Mouse (Mus musculus): ENCODE results near the gene Tsacc. TPM values are rescaled to one million over a fixed set of nuclear protein-coding genes. Genes with fewer than 3 reads are reported as not detected.

Tsacc gene
- total RNA-seq, 2 experiments from 2014 or later: 4.8 to 5.4 TPM

DNA sequence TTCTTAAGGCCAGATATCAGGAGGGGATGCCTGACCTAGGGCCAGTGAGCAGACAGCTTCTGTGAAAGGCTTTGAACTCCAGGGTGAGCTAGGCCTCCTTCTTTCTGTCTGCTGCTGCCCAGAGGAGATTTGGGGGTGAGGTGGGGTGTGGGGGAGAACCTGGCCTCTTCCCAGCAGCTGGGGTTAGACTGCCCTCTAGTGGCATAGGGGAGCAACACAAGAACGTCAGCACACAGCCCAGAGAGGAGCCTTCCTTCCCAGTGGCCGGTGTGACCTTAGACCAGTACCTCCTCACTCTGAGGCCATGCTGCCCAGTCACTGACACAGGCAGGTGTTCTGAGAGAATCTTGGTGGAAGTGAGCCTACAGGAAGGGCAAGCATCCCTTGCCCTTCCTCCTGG lies 52.7 kb downstream of the Tsacc start:
- intact Hi-C loops (cut with DNase I): loop anchor here (10.0 kb wide), 1 partner anchor 239 kb away; the partner anchor contains the start of gene Bcan
- no peak for DNase-seq (ENCODE audit: low spot score)

DNA sequence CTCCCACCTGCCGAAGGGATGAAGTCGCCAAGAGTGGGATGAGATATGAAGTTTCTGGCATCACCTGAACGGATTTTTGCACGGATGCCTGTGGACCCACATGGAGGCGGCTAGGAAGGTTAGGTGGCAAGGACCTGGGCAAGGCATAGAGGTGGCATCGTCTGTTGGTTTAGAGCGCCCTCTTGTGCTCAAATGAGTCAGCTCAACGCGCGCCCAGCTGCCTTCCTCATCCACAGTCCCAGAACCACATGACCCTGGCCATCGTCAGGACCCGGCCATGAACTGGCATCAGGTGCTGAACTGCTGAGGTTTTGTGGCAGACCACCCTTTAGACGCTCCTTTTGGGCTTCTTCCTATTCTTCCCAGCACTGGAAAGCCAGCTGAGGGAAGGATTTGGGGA lies 54.3 kb downstream of the Tsacc start:
- DNase-seq (ENCODE audit: low spot score): no peak
- intact Hi-C loops (cut with DNase I): loop anchor here (1.0 to 10.0 kb wide), 3 partner anchors 50 to 238 kb away; partner anchors contain the start of gene Bcan

DNA sequence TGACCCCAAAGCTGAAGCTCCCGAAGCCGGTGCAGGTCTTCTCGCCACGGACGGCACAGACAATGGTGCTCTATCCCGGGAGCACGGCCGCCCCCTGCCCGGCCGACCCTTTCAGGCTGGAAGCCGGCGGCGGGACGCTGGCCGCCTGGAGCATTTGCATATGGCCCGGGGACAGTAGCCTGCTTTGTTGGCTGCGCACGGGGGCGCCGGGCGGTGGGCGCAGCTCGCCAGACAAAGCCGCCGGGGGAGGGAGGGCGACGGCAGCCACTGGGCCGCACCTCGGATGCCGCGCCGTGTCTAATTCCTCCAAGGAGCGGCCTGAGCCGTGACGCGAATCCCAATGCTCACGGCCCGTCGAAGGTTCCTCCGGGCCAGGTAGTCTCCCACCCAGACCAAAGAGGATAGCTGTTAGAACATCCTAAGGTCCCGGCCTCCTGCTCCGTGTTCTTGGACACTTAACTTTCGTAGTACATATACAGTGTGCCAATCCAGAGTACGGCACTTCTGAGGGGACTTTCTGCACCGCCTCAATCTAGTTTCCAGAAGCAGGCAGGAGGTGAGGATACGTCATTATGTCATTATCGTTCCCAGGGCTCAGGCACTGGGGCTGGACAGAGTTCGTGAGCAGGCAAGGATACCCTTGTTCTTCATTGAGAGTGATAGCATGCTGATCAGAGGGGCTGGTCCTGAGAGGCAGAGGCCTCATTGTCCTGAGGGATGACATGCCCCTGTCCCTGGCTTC lies 55.6 kb downstream of the Tsacc start:
- DNase-seq (ENCODE audit: low spot score): no peak
- intact Hi-C loops (cut with DNase I): loop anchor here (10.0 kb wide), 1 partner anchor 236 kb away; the partner anchor contains the start of gene Bcan

DNA sequence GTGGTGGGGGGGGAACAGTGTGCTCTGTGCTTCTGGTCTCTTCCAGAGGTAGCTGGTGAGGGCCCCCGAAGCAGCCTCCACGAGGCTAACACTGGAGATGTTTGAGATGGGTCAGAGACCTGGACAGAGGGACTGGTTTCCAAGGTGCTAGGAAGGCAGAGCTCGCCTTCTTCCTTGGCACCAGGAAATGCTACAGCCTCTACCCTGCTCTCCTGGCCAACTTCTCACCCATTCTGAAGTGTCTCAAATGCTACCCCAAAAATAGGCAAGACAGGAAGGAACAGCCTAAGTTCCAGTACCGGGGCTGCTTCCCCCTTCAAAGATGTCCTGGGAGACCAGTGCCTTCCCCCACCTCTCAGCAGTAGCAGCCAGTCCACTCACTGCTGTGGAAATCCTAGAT lies 57.4 kb downstream of the Tsacc start:
- no peak for DNase-seq (ENCODE audit: low spot score)
- intact Hi-C loops (cut with DNase I): no loop called here

DNA sequence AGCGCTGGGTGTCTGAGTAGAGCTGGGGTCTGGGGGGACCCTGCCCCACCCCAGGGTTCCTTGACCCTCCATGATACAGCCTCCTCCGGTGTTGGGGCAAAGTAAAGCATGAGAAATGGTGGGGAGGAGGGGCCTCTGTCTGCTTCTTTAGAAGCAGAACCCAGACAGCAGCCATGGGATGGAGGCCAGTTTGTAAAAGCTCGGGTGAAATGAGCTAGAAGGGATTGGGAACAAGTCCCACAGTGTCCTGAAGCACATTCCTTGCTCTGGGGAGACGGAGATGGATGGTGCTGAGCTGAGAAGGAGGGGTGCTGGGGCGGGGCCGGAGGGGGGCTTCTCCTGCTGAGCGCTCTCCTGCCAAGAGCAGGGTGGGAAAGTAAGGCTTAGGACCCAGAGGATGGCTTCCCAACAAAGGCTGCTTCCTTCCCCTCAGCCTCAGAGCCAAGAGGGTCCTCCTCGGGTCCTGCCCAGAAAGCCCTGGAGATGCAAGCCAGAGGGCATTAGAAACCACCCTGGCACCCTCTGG lies 57.9 kb downstream of the Tsacc start:
- intact Hi-C loops (cut with DNase I): no loop called here
- DNase-seq (ENCODE audit: low spot score): no peak

- no peak for DNase-seq (ENCODE audit: low spot score)
- intact Hi-C loops (cut with DNase I): no loop called here
Observed at GRCm38 (mm10) chr3:88237556-88238194, 59.1 kb downstream of the Tsacc start.

GRCm38 (mm10) chr3:88237161-88237555 lies 59.6 kb downstream of the Tsacc start:
- intact Hi-C loops (cut with DNase I): no loop called here
- DNase-seq (ENCODE audit: low spot score): no peak

DNA sequence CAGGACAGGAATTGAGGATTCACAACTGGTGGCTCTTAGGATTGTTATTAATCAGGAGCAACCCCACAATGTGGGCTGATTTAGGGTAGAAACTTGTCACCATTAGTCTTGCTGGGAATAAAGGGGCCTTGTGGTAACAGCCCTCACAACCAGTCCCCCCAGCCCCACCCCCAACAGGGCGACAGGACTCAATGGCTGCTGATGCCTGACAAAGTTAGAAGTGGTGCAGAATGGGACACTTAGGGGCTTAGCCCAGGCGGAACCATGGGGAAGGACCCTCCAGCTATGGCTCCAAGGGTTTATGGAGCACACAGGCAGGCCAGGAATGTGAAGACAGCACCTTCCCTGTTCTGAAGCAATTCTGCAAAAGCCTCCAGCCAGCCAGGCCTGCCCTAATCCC lies 61.2 kb downstream of the Tsacc start:
- intact Hi-C loops (cut with DNase I): no loop called here
- no peak for DNase-seq (ENCODE audit: low spot score)

DNA sequence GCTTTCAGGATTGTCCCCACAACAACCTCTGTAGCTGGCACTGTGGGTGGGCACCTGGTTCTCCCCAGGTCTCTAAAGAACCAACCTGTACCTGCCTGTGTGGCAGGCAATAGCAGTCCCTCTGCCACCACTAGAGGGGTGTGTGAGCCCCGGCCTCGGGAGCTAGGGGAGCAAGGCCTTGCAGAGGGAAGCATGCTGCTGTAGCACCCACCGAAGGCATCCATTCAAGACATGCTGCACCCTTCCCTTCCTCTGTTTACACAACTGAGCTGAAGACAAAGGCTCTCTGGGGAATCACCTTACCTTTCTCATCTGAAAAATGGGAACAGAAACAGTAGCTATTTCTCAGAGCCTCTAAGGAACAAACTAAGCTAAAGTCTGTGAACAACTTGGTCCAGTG lies 61.6 kb downstream of the Tsacc start:
- intact Hi-C loops (cut with DNase I): no loop called here

GRCm38 (mm10) chr3:88234041-88234440 lies 62.8 kb downstream of the Tsacc start:
- intact Hi-C loops (cut with DNase I): no loop called here
- DNase-seq (ENCODE audit: low spot score): no peak

More for the DNA sequence above, 61.6 kb downstream of the Tsacc start:
- no peak for DNase-seq (ENCODE audit: low spot score)

- DNase-seq (ENCODE audit: low spot score): no peak
- intact Hi-C loops (cut with DNase I): no loop called here
Observed at GRCm38 (mm10) chr3:88232851-88233649, 63.7 kb downstream of the Tsacc start.

Other genes starting within 250 kb of the Tsacc start
- gene Naxe, start 238.5 kb downstream of the Tsacc start, total RNA-seq (2021): 10 to 100 TPM; 64.1 to 71.5 TPM
- not detected for gene Ttc24, start 218.7 kb downstream of the Tsacc start, total RNA-seq (2021)
- 1 to 10 TPM in 1 of 2 experiments, under 1 TPM in 1; 0.75 to 1.0 TPM for gene Iqgap3, start 215.0 kb downstream of the Tsacc start, total RNA-seq (2021)
- 100 to 1,000 TPM; 111 to 122 TPM for gene Mef2d, start 154.6 kb downstream of the Tsacc start, total RNA-seq (2021)
- not detected for gene Rhbg, start 42.3 kb downstream of the Tsacc start, total RNA-seq (2021)
- gene Gm38392, start 9.8 kb downstream of the Tsacc start, total RNA-seq (2021): under 1 TPM in 1 of 2 experiments, not detected in 1; 0.22 TPM
- gene Cct3, start 117 bp upstream of the Tsacc start, total RNA-seq (2021): 100 to 1,000 TPM; 184 to 199 TPM
- 10 to 100 TPM; 71.9 to 79.7 TPM for gene Glmp, start 28.0 kb upstream of the Tsacc start, total RNA-seq (2021)
- gene Tmem79, start 39.1 kb upstream of the Tsacc start, total RNA-seq (2021): 1 to 10 TPM; 1.8 to 2.2 TPM
- 10 to 100 TPM; 42.9 to 45.5 TPM for gene Smg5, start 39.3 kb upstream of the Tsacc start, total RNA-seq (2021)
- gene Paqr6, start 67.6 kb upstream of the Tsacc start, total RNA-seq (2021): under 1 TPM; 0.39 to 0.42 TPM
- gene Bglap3, start 75.7 kb upstream of the Tsacc start, total RNA-seq (2021): not detected
- gene Bglap2, start 81.7 kb upstream of the Tsacc start, total RNA-seq (2021): not detected
- gene Bglap, start 87.5 kb upstream of the Tsacc start, total RNA-seq (2021): not detected
- gene Pmf1, start 113.3 kb upstream of the Tsacc start, total RNA-seq (2021): 10 to 100 TPM; 19.1 to 20.5 TPM
- gene Slc25a44, start 128.1 kb upstream of the Tsacc start, total RNA-seq (2021): 10 to 100 TPM; 11.2 to 13.2 TPM
- 1 to 10 TPM; 1.9 to 3.7 TPM for gene Sema4a, start 164.2 kb upstream of the Tsacc start, total RNA-seq (2021)
- gene Lmna, start 213.0 kb upstream of the Tsacc start, total RNA-seq (2021): 100 to 1,000 TPM; 121 to 132 TPM
- under 1 TPM; 0.39 to 0.61 TPM for gene Mex3a, start 235.4 kb upstream of the Tsacc start, total RNA-seq (2021)